Mouse (Mus musculus) lung, adult 18-20 months (tissue): ENCODE data around the gene Cbfa2t2.
A peak's percentile ranks its signal among the peaks of the same experiment; 100 is the strongest.
"Not testable (repeated sequence)": the region's sequence is repeated elsewhere in the genome, so short reads cannot be mapped to it uniquely, and the experiment has no call there.

Source experiments
- DNase-seq, 2 experiments: peaks; one replicate each; pipeline ENCODE4 v3.0.0; 2022; ENCODE audit warnings: mixed read lengths in 2 of 2

The Cbfa2t2 gene

GRCm38 (mm10) chr2:154475062-154475349 lies 38.7 kb downstream of the Cbfa2t2 start:
- DNase-seq = no peak

GRCm38 (mm10) chr2:154475861-154476260 lies 39.6 kb downstream of the Cbfa2t2 start:
- DNase-seq = no peak

DNA sequence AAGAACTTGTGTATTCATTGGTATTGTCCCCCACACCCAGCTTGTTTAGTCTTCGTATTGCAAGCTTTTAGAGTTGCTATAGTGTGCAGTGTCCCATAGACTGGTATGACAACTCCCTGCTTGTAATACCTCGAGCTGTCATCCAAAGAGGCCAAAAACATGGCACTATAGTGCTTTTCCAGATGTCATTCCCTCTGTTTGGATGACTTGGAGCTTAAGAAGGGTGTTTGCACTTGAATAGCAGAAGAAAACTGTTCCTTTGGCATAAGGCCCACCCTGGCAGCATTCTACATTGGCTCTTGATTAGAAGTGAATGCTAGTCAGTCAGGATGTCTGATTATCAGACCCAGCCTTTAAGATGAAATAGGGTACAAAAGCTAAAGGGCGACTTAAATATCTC lies 40.7 kb downstream of the Cbfa2t2 start:
- DNase-seq = peak; percentile 16 to 26

GRCm38 (mm10) chr2:154491788-154492187 lies 55.5 kb downstream of the Cbfa2t2 start:
- DNase-seq = no peak

GRCm38 (mm10) chr2:154493559-154493958 lies 57.3 kb downstream of the Cbfa2t2 start:
- DNase-seq = not testable (repeated sequence)

- DNase-seq = no peak
These were observed 58.7 kb downstream of the Cbfa2t2 start for GRCm38 (mm10) chr2:154495021-154495420.

- no peak for DNase-seq
These were observed 62.3 kb downstream of the Cbfa2t2 start for GRCm38 (mm10) chr2:154498571-154498970.

- DNase-seq = no peak
These were observed 63.5 kb downstream of the Cbfa2t2 start for GRCm38 (mm10) chr2:154499717-154500247.

DNA sequence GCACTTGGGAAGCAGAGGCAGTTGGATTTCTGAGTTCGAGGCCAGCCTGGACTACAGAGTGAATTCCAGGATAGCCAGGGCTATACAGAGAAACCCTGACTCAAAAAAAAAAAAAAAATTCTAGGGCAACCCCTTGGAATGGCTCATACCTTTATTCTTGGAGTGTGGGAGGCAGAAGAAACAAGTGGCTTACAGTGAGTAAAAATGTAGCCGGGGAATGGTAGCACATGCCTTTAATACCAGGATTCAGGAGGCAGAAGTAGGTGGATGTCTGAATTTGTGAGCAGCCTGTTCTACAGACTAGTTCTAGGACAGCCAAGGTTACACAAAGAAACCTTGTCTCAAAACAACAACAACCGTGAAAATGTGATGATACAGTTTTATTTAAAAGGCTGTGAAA lies 64.5 kb downstream of the Cbfa2t2 start:
- no peak for DNase-seq

- DNase-seq = no peak
These were observed 70.8 kb downstream of the Cbfa2t2 start for GRCm38 (mm10) chr2:154507076-154507475.

GRCm38 (mm10) chr2:154507566-154508283 lies 71.4 kb downstream of the Cbfa2t2 start:
- peak; percentile 28 to 48 for DNase-seq

DNA sequence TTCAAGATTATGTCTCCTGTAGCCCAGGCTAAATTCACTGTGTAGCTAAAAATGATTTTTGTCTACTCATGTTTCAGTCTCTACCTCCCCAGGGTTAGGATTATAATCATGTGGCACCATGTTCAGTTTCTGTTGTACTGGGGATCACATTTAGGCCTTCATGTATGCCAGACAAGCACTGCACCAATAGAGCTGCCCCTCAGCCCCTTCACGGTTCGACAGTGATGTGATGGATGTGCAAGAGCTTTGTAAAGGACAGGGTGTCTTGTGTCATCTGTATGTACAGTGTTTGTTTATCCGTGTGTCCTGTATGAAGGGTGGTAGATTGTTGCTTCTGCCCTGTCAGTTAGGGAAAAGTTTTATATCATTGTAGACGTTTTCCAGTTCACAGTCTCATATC lies 72.2 kb downstream of the Cbfa2t2 start:
- no peak for DNase-seq

DNA sequence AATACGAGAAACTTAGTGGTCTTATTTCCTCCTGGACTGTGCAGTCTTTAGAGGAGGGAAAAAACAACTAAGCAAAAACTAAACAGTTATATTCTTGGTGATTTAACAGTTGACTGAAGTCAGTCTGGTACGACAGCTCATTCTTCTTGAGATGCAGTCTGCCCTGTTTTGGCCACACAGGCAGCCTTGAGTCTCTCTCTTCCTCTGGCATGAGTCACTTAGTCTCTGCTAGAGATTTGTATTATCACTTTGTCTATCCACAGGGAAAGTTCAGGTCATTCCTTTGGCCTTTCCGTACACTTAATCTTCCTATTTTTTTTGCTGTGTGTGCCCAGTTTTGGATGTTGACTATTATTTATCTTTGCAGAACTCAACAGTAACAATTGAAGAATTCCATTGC lies 73.9 kb downstream of the Cbfa2t2 start:
- DNase-seq = no peak

GRCm38 (mm10) chr2:154516944-154517343 lies 80.7 kb downstream of the Cbfa2t2 start:
- DNase-seq = no peak

DNA sequence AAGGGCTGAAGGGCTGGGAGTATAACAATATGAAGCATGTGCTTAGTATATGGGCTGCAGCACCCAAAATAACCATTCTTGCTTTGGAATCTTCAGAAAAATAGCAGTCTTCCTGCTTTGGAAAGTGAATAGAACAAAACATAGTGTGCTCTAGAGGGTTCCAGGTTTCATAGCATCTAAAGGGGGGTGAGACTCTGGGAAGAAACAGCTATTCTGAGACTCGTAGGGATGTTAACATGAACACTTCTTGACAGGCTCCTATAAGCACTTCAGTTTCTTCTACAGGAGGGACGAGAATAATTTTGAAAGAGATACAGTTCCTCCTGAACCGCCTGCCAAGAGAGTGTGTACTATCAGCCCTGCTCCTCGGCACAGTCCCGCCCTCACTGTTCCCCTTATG lies 81.1 kb downstream of the Cbfa2t2 start:
- DNase-seq = no peak

DNA sequence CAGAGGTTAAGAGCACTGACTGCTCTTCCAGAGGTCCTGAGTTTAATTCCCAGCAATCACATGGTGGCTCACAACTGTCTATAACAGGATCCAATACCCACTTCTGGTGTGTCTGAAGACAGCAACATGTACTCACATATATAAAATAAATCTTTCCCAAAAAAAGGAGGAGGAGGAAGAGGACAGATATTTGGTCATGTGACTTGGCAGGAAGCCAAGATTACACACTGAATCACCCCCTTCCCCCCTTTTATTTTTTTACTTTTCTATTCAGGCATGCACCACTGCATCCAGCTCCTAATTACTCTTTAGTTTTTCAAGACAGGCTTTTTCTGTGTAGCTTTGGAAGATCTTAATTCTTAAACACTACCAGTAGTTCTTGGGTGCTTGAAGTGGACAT lies 85.2 kb downstream of the Cbfa2t2 start:
- DNase-seq = no peak

DNA sequence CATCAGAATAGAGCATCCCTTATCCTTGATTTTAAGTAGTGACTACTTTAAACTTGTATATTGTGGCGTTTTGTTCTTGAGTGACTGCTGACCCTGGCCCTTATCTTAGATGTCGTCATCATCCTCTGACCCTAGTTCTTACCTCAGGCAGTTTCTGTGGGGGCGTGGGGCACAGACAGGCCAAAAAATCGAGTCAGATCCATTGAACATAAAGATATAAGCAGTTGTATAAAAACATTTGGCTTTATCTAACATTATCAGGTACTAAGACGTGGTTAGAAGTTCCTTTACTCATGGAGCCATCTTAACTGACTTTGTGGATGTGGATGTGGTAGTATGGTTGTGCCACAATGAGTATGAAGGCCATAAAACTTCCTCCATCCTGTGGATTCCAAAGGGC lies 86.1 kb downstream of the Cbfa2t2 start:
- DNase-seq = no peak

- DNase-seq = no peak
These were observed 89.0 kb downstream of the Cbfa2t2 start for GRCm38 (mm10) chr2:154525285-154525684.

- DNase-seq = no peak
These were observed 90.2 kb downstream of the Cbfa2t2 start for GRCm38 (mm10) chr2:154526531-154526930.

DNA sequence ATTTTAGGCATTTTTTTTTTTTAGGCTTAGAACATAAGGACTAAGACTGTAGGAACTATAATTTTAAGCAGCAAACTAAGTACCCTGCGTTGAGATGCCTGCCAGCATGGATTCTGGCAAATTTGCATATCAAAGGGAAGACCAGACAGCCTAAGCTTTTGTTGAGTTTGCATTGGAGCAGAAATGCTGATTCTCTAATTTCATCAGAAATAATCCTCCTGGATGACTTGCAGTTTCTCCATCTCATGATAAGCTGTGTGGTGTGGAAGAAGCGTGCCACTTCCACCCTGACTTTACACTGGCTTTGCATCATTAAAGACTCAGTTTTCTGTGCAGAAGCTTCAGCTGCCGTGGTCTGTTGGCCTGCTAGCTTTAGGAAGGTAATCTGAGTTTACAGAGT lies 96.6 kb downstream of the Cbfa2t2 start:
- DNase-seq = no peak

DNA sequence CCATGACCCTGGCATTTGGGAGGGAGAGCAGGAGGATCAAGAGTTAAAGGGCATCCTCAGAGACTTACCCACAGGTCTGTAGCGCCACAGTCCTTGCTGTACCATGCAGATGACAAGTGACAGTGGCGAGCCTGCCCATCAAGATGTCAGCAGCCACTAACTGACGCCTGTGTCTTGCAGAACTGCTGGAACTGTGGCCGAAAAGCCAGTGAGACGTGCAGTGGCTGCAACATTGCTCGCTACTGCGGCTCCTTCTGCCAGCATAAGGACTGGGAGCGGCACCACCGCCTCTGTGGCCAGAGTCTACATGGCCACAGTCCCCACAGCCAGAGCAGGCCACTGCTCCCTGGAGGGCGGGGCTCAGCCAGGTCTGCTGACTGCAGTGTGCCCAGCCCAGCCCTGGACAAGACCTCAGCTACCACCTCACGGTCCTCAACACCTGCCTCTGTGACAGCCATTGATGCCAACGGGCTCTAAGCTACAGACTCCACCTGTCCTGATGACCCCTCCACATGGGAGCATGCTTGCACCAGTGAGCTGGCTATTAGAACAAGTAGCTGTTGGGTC lies 98.5 kb downstream of the Cbfa2t2 start:
- no peak for DNase-seq

DNA sequence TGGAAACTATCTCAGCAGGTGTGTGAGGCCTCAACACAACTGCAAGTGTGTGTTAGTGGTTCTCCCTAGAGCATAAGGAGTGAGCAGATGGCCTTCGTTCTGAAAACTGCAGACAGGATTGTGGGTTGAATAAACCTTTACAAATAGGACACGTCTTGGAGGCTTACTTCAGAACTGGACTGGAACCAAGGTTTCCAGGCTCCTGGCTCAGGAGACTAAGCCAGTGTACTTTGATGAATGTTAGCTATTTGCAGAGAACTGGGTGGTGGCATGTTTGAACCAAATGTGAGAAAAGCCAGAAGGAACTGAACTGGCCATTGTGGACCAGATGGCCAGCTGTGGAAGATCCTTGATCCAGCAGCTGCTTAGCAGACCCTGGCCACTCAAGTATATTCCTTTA lies 102.0 kb downstream of the Cbfa2t2 start:
- no peak for DNase-seq

DNA sequence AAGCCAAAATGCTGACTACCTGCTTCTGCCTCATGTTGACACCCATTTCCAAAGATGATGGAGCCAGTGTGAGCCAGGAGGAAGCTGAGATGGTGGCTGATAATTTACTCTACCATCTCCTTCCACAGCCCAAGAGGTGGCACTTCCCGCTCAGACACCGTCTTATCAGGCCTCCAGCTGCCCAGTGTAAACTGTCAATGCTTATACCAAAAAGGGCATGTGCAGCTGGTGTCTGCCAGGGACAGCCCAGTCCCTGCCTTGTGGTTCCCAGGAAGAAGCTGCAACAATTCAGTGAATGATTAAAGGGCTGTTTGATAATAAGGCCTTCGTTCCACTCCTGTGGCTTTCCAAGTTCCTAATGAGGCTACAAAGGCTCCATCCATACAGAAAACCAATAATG lies 102.4 kb downstream of the Cbfa2t2 start:
- DNase-seq = no peak

GRCm38 (mm10) chr2:154539720-154540119 lies 103.4 kb downstream of the Cbfa2t2 start:
- DNase-seq = no peak

DNA sequence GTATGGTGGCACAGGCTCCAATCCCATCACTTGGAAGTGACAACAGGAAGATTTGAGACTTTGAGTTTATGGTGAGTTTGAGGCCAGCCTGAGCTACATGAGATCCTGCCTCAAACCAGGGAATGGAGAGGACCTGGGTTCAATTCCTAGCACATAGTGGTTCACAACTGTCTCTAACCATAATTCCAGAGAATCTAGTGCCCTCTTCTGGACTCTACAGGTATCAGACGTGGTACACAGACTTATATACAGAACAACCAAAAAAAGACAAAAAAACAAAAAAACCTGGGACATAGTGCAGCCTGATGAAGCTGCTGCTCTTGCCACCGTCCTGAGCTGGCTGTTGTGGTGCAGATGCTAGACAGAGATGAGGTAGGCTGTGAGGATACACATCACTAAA lies 105.3 kb downstream of the Cbfa2t2 start:
- DNase-seq = no peak
